Mouse (Mus musculus): ENCODE measurements at regions not wholly inside any gene's neighbourhood (a gene's known extent, or its start where the extent isn't known, plus 50 kb on each side); places are given as distances from the start of the nearest gene placed in this dataset.
A peak's percentile ranks its signal among the peaks of the same experiment; 100 is the strongest.

GRCm38 (mm10) chr4:54704696-54705095 is 240.2 kb upstream of the Zfp462 start:
- DNase-seq (ENCODE audit: low spot score): no peak

- no peak for DNase-seq (ENCODE audit: low spot score)
Measured at GRCm38 (mm10) chr4:54709751-54710150, 235.1 kb upstream of the Zfp462 start.

GRCm38 (mm10) chr4:54712929-54713328 is 231.9 kb upstream of the Zfp462 start:
- DNase-seq (ENCODE audit: low spot score): no peak

GRCm38 (mm10) chr4:54714612-54715342 is 230.1 kb upstream of the Zfp462 start:
- peak; percentile 4 for DNase-seq (ENCODE audit: low spot score)

GRCm38 (mm10) chr4:54718083-54718482 is 226.8 kb upstream of the Zfp462 start:
- DNase-seq (ENCODE audit: low spot score): no peak

- no peak for DNase-seq (ENCODE audit: low spot score)
Measured at GRCm38 (mm10) chr4:54739001-54739400, 205.8 kb upstream of the Zfp462 start.

GRCm38 (mm10) chr4:54751458-54751857 is 193.4 kb upstream of the Zfp462 start:
- no peak for DNase-seq (ENCODE audit: low spot score)

- no peak for DNase-seq (ENCODE audit: low spot score)
Measured at GRCm38 (mm10) chr4:54756441-54756840, 188.4 kb upstream of the Zfp462 start.

GRCm38 (mm10) chr4:54757715-54758500 is 186.9 kb upstream of the Zfp462 start:
- DNase-seq (ENCODE audit: low spot score): peak; percentile 3

- no peak for DNase-seq (ENCODE audit: low spot score)
Measured at GRCm38 (mm10) chr4:54758501-54758829, 186.4 kb upstream of the Zfp462 start.

GRCm38 (mm10) chr4:54761257-54761656 is 183.6 kb upstream of the Zfp462 start:
- no peak for DNase-seq (ENCODE audit: low spot score)

- no peak for DNase-seq (ENCODE audit: low spot score)
Measured at GRCm38 (mm10) chr4:54765045-54765444, 179.8 kb upstream of the Zfp462 start.

GRCm38 (mm10) chr4:54767506-54768200 is 177.2 kb upstream of the Zfp462 start:
- no peak for DNase-seq (ENCODE audit: low spot score)

GRCm38 (mm10) chr4:54768836-54769235 is 176.0 kb upstream of the Zfp462 start:
- no peak for DNase-seq (ENCODE audit: low spot score)

GRCm38 (mm10) chr4:54774066-54774465 is 170.8 kb upstream of the Zfp462 start:
- no peak for DNase-seq (ENCODE audit: low spot score)

- DNase-seq (ENCODE audit: low spot score): no peak
Measured at GRCm38 (mm10) chr4:54774717-54775116, 170.1 kb upstream of the Zfp462 start.

GRCm38 (mm10) chr4:54780511-54780910 is 164.3 kb upstream of the Zfp462 start:
- DNase-seq (ENCODE audit: low spot score): no peak

- DNase-seq (ENCODE audit: low spot score): no peak
Measured at GRCm38 (mm10) chr4:54791217-54791742, 153.6 kb upstream of the Zfp462 start.

GRCm38 (mm10) chr4:54793857-54794256 is 151.0 kb upstream of the Zfp462 start:
- DNase-seq (ENCODE audit: low spot score): no peak

- DNase-seq (ENCODE audit: low spot score): no peak
Measured at GRCm38 (mm10) chr4:54795246-54795645, 149.6 kb upstream of the Zfp462 start.

- no peak for DNase-seq (ENCODE audit: low spot score)
Measured at GRCm38 (mm10) chr4:54798523-54798922, 146.3 kb upstream of the Zfp462 start.

GRCm38 (mm10) chr4:54811163-54811562 is 133.7 kb upstream of the Zfp462 start:
- DNase-seq (ENCODE audit: low spot score): no peak
